Mouse (Mus musculus): Measurements from ENCODE around the gene Tmco3. TPM values are rescaled to one million over a fixed set of nuclear protein-coding genes. Genes with fewer than 3 reads are reported as not detected.

Tmco3 gene
- polyA plus RNA-seq (2012; rRNA removed): 22.4 and 28.7 TPM in 2 replicates

- peak; percentile 66 for DNase-seq (ENCODE audit: low read depth)
Observed at GRCm38 (mm10) chr8:13287692-13288623, at the start of gene Tmco3, which contains the start of gene Dcun1d2. Gene Tmco3 (plus strand): TSS chr8:13288190. Gene Dcun1d2 (minus strand): TSS chr8:13288131.

DNA sequence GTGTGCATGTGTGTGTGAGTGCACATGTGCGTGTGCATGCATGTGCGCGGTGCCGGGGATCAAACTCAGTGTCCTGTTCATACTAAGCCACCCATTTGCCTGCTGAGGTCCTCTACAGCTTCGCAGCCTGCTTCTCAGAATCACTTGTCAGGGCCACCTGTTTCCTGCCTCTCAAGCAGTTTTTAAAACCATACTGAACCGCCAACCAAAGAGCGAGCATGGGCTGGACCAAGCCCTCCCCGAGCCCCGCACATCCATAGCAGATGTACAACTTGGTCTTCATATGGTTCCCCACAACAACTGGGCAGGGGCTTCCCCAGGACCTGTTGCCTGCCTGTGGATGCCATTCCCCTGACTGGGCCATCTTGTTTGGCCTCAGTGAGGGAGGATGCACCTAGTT lies 47.9 kb upstream of the Tmco3 start:
- no peak for DNase-seq (ENCODE audit: low read depth)

GRCm38 (mm10) chr8:13240691-13241090 lies 47.3 kb upstream of the Tmco3 start:
- no peak for DNase-seq (ENCODE audit: low read depth)

DNA sequence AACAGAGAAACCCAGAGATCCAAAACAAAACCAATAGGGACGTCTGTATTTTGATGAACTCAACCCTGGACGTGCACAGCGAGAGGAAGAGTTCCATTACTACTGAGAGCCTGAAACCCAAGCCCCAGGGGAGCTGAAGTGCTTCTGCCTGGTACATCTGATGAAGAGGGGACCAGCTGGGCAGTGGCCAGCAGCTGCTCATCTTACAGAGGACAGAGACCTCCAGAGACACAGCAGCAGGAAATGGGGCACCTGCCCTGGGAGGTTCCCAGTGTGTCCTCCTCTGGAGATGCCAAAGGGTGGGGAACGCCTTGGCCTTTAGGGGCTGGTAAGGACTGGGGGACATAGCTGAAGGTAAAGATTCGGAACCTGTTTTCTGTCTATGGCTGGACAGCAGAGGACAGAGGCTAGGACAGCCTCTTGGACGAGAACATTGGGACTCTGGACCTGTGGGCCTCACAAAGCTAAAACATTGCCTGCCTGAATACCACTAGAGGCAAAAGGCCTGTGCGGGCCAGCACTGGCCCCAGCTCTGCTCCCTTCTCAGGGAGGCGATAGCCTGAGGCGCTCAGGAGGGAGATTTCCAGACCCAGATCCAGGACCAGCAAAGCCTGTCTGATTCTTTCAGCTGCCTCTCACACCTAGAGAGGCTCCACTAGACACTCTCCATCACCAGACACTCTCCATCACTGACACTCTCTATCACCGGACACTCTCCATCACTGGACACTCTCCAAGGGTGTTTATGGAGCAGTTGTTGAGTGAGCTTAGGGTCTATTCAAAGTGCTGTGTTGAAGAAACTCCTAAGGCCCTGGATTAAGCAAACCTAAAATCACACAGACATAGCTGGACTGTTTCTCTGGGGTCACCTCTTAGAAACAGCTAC lies 44.8 kb upstream of the Tmco3 start:
- no peak for DNase-seq (ENCODE audit: low read depth)

- DNase-seq (ENCODE audit: low read depth): no peak
Observed at GRCm38 (mm10) chr8:13244343-13244880, 43.6 kb upstream of the Tmco3 start.

- no peak for DNase-seq (ENCODE audit: low read depth)
Observed at GRCm38 (mm10) chr8:13252837-13253236, 35.2 kb upstream of the Tmco3 start.

- no peak for DNase-seq (ENCODE audit: low read depth)
Observed at GRCm38 (mm10) chr8:13253413-13253812, 34.6 kb upstream of the Tmco3 start.

DNA sequence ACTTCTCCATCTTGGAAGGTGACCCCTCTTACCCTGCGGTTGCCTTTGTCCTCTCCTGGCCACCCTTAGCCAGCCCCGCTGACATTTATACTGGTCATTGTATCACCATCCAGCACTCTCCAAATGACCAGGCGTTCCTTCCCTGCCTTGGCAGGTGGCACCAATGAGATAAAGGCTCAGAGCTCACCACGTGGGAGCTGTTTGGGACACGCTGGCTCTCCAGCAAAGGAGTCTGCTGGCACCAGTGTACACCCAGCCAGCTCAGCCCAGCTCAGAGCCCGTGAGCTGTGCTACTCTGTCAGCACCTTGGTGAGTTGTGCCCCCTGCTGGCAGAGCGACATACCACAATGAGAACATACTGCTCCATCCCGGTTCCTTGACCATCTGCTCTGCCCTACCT lies 34.0 kb upstream of the Tmco3 start, which contains the start of gene Adprhl1:
Gene Adprhl1 (minus strand): TSS at position 144 of the 400 bp plus-strand sequence.
- DNase-seq (ENCODE audit: low read depth): no peak

DNA sequence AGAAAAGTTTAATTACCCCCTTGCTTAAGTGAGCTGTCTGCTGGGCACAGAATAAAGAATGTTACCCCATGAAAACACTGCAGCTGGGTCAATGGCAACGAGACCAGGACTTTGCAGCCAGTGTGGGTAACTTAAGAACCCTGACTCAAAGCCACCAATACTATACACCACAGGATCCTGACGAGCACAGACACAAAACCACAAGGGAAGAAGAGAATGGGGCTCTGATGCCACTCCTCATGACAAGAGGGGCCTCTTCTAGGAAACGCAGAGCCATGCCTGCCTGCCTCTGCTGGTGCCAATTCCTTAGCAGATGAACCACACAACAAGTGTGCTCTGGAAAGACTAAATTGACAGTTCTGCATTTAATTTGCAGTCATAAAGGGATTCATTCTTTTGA lies 24.6 kb upstream of the Tmco3 start:
- DNase-seq (ENCODE audit: low read depth): no peak

DNA sequence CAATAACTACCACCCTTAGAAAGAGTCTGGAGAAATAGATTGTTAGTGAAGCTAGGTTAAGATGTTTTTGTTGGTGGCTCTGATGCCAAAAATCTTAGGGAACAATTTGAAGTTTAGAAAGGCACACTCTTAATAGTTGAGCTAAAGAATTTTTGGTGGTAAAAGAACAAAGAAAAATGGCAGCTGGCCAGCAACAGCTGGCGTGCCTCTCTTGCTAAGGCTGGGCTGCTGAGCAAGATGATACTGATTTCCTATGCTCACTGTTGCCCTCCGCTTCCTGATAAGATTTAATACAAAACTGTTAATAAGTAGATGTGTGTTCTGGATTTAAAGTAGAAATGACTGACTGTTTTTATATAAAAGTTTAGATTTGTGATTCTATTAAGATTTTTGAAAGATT lies 20.4 kb upstream of the Tmco3 start:
- DNase-seq (ENCODE audit: low read depth): no peak

GRCm38 (mm10) chr8:13272834-13273233 lies 15.2 kb upstream of the Tmco3 start:
- no peak for DNase-seq (ENCODE audit: low read depth)

DNA sequence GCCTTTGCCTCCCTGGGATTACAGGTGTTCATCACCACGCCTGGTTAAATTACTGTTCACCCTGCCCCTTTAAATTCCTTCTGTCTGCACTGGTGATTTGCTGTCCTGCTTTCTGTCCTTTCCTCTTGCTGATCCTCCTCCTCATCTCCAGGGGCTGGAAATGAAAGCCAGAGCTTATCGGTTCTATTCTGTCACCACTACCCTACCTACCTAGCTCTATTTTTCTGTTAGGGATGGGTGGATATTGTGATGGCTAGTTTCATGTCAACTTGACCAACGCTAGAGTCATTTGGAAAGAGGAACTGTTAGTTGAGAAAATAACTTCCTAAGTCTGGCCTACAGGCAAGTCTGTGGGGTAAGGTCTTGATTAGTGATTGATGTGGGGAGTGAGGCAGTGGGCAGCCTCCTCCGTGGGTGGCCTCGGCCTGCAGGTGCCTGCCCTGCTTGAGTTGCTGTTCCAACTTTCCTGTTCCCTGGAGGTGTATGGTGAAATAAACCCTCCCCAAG lies 11.0 kb upstream of the Tmco3 start:
- no peak for DNase-seq (ENCODE audit: low read depth)

DNA sequence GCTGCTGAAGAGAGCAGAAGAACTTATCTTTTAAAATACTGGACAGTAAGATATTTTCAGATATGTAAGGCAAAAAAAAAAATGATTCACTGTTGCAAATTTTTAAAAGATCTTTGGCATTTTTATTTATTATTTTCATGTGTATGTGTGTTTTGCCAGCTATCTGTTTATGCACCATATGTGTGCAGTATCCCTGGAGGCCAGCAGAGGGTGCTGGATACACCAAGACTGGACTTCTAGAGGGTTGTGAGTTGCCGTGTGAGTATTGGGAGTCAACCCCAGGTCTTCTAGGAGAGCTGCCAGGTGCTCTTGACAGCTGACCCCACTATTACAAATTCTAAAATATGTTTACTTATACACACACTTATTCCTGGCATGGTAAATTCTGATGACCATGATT lies 4.8 kb upstream of the Tmco3 start:
- DNase-seq (ENCODE audit: low read depth): no peak

GRCm38 (mm10) chr8:13287304-13287691 lies 692 bp upstream of the Tmco3 start:
- no peak for DNase-seq (ENCODE audit: low read depth)

GRCm38 (mm10) chr8:13288646-13289045 lies 656 bp downstream of the Tmco3 start:
- no peak for DNase-seq (ENCODE audit: low read depth)

DNA sequence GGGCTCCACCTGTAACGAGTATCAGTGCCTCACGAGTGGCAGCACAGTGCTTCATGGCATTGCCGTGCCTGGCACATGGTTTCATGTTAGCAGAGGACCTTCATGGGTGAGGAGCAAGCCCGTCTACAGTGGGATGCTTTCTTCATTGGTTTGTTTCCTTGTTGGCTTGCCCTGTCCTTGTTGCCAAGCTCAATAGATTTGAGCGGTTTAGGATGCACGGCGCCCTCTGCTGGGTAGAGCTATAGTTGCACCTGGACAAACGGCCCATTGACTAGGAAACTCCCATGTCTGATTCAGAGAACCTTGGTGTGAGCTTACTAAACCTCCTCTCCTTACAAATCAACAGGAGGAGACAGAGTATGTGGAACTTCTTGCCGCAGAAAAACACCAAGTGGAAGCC lies 4.4 kb downstream of the Tmco3 start:
- DNase-seq (ENCODE audit: low read depth): no peak

DNA sequence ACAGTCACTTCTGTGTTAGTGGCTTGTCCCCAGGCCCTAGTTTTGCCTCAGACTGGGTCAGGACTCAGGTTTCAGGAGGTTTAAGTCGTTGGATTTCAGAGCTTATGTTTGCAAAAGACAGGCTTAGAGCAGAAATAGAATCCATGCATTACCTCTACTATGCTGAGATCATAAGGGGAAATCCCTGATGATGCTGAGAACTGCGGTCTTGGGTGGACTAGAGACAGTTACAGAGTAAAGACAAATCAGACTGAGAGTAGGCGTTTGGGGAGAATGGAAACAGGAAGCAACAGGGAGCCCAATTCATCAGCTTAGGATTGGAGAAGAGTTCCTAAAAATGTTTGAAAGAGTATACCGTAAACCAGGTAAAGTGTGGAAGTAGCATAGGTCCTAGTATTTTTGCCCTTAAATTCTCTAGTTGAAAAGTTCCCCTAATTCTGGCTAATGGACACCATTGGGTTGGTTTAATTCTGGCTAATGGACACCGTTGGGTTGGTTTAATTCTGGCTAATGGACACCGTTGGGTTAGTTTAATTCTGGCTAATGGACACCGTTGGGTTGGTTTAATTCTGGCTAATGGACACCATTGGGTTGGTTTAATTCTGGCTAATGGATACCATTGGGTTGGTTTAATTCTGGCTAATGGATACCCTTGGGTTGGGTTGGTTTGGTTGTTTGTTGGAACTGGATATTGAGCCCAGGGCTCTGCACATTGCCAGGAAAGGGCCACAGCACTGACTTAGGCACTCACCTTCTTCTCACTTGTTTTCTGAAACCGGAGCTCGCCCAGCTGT lies 5.9 kb downstream of the Tmco3 start:
- no peak for DNase-seq (ENCODE audit: low read depth)

- no peak for DNase-seq (ENCODE audit: low read depth)
Observed at GRCm38 (mm10) chr8:13299571-13299970, 11.6 kb downstream of the Tmco3 start.

DNA sequence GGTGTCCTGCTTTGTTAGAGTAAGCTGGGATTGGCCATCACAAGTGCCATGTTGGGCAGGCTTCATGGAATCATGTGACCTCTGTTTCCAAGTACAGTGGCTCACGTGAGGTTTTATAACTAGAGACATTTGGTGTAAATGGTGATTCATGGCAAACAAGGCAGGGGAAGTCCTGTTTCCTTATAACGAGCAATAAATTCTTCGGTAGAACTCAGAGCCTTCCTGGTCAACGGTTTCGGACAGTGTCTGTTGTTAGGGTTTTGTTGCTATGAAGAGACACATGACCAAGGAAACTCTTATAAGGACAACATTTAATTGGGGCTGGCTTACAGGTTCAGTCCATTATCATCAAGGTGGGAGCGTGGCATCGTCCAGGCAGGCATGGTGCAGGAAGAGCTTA lies 13.0 kb downstream of the Tmco3 start:
- DNase-seq (ENCODE audit: low read depth): no peak

GRCm38 (mm10) chr8:13305459-13305858 lies 17.5 kb downstream of the Tmco3 start:
- DNase-seq (ENCODE audit: low read depth): no peak

DNA sequence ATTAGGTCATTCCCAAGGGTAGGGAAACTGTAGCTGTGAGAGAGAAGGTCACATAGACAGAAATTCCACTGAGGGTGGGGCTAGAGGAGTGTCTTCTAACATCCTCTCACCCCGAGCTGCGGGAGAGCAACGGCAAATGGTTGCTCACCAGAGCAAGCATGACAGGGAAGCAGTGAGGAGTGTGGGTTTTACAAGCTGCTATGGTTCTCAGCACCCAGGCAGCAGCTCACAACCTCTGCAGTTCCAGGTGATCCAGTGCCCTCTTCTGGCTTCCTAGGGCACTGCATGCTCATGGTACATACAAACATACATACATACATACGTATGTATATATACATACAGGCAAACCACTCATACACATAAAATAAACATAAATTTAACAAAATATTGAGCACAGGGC lies 17.9 kb downstream of the Tmco3 start:
- no peak for DNase-seq (ENCODE audit: low read depth)
